Mouse (Mus musculus) G1E (cell line): ENCODE results near the gene Ephb1.

ENCODE experiments used
- CTCF ChIP-seq: IDR thresholded peaks from 2 replicates; pipeline ENCODE4 v1.5.1; 2012; ENCODE audit warnings: low read depth, low read length, inconsistent platforms, mixed read lengths
- GATA1 ChIP-seq: IDR thresholded peaks from 2 replicates; pipeline ENCODE4 v1.6.1; 2012; ENCODE audit warnings: borderline replicate concordance, low read length, inconsistent platforms, mixed read lengths
- GATA2 ChIP-seq: IDR thresholded peaks from 2 replicates; pipeline ENCODE4 v1.6.1; 2012; ENCODE audit warnings: low read depth, low read length, inconsistent platforms, borderline replicate concordance
- POLR2AphosphoS5 ChIP-seq: IDR thresholded peaks from 2 replicates; pipeline ENCODE4 v1.6.1; 2012; ENCODE audit warnings: low read depth, low read length, inconsistent platforms; ENCODE audit not compliant: insufficient replicate concordance

- TF ChIP-seq CTCF (no peak), GATA1 (no peak), POLR2AphosphoS5 (no peak), GATA2 (no peak)
Observed at GRCm38 (mm10) chr9:102373886-102374285, 19.4 kb upstream of the Ephb1 start.
